Mouse (Mus musculus) left cerebral cortex, postnatal 10 days (tissue): ENCODE results near the gene Acot1. TPM values are rescaled to one million over a fixed set of nuclear protein-coding genes. Genes with fewer than 3 reads are reported as not detected.

Experiments used
- DNase-seq, 2 experiments: peaks; one replicate each; pipeline ENCODE4 v3.0.0; 2021 to 2022; ENCODE audit warnings: low spot score in 2 of 2, mixed read lengths in 1 of 2; ENCODE audit errors: extremely low spot score in 1 of 2
- intact Hi-C: fragments of 180-260 bp; cut with DNase I; formaldehyde crosslinking; loops from one replicate; pipeline ENCODE4 v1.15.1; 2025
- total RNA-seq, 2 experiments: library from RNA; stranded (reverse); gene quantifications; 2 replicates each; pipeline ENCODE4 v1.2.3; 2021

Gene Acot1
- total RNA-seq, 2 experiments from 2014 or later: 18.6 to 20.2 TPM

- DNase-seq: no peak
- intact Hi-C loops: loop anchor here (10.0 kb wide), 1 partner anchor 337 kb away; no protein-coding TSS in a partner anchor
These were observed 42.7 kb downstream of the Acot1 start, which contains the start of gene Acot3 for GRCm38 (mm10) chr12:84051937-84052474. TSS of gene Acot3 (plus strand) at chr12:84052144.

- no peak for DNase-seq
- intact Hi-C loops: loop anchor here (10.0 kb wide), 1 partner anchor 338 kb away; no protein-coding TSS in a partner anchor
These were observed 43.3 kb downstream of the Acot1 start for GRCm38 (mm10) chr12:84052609-84053008.

- intact Hi-C loops: loop anchor here (10.0 kb wide), 1 partner anchor 338 kb away; no protein-coding TSS in a partner anchor
- DNase-seq: no peak
These were observed 43.9 kb downstream of the Acot1 start for GRCm38 (mm10) chr12:84053173-84053572.

GRCm38 (mm10) chr12:84053679-84054391 is 44.5 kb downstream of the Acot1 start:
- DNase-seq: peak in 1 of 2 experiments; percentile 35
- intact Hi-C loops: loop anchor here (10.0 kb wide), 1 partner anchor 339 kb away; no protein-coding TSS in a partner anchor

DNA sequence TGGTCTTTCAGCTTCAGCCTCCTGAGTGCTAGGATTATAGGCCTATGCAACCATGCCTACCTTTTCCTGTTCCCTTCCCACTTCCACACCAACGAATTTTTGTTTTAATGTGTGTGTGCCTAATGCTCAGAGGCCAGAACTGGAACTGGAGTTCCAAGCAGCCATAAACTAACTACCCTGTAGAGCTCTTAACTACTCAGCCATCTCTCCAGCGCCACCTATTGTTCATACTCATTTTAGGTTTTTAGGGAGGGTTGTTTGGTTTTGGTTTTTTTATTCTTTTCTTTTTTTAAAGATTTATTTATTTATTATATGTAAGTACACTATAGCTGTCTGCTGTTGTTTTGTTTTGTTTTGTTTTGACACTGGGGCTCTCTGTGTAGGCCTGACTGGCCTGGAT is 51.7 kb downstream of the Acot1 start:
- intact Hi-C loops: no loop called here
- DNase-seq: no peak

GRCm38 (mm10) chr12:84062336-84062735 is 53.0 kb downstream of the Acot1 start:
- intact Hi-C loops: no loop called here
- no peak for DNase-seq

- intact Hi-C loops: no loop called here
- no peak for DNase-seq
These were observed 53.9 kb downstream of the Acot1 start for GRCm38 (mm10) chr12:84063228-84063627.

DNA sequence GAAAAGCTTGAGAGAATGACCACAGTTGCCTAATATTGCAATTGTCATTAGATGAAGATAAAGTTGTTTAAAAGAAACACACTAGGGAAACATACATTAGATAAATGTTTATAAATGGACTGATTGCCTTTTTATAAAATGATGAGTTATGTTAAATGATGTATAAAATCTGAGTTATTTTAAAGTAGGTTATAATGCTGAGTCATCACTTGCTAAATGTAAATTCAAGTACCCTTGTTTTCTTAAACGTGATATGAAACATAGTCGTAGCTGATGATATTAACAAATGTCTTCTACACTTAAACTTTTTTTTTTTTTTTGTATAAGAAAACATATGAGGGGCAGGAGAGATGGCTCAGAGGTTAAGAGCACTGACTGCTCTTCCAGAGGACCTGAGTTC is 54.5 kb downstream of the Acot1 start:
- intact Hi-C loops: no loop called here
- DNase-seq: no peak

GRCm38 (mm10) chr12:84064621-84065020 is 55.3 kb downstream of the Acot1 start:
- intact Hi-C loops: no loop called here

GRCm38 (mm10) chr12:84067752-84068151 is 58.5 kb downstream of the Acot1 start:
- intact Hi-C loops: no loop called here
- DNase-seq: no peak

More at GRCm38 (mm10) chr12:84064621-84065020, 55.3 kb downstream of the Acot1 start:
- no peak for DNase-seq

Other genes starting within 250 kb of the Acot1 start
- 10 to 100 TPM; 23.1 to 26.2 TPM for gene Papln, start 245.9 kb upstream of the Acot1 start, total RNA-seq
- gene Numb, start 87.6 kb upstream of the Acot1 start, total RNA-seq: 10 to 100 TPM; 30.6 to 32.3 TPM
- 10 to 100 TPM; 16.6 to 17.1 TPM for gene Riox1, start 58.9 kb upstream of the Acot1 start, total RNA-seq
- not detected for gene Heatr4, start 24.6 kb upstream of the Acot1 start, total RNA-seq
- 1 to 10 TPM; 7.6 to 7.7 TPM for gene Acot2, start 21.6 kb upstream of the Acot1 start, total RNA-seq
- 1 to 10 TPM; 2.3 to 3.0 TPM for gene Acot4, start 28.9 kb downstream of the Acot1 start, total RNA-seq
- gene Gm49366, start 29.4 kb downstream of the Acot1 start, total RNA-seq: not detected
- 1 to 10 TPM; 1.2 to 1.4 TPM for gene Acot3, start 42.7 kb downstream of the Acot1 start, total RNA-seq
- gene Acot5, start 59.8 kb downstream of the Acot1 start, total RNA-seq: 1 to 10 TPM; 3.6 to 3.9 TPM
- gene Acot6, start 91.2 kb downstream of the Acot1 start, total RNA-seq: 1 to 10 TPM; 3.2 to 3.3 TPM
- 100 to 1,000 TPM in 1 of 2 experiments, 10 to 100 TPM in 1; 99.1 to 107 TPM for gene Dnal1, start 104.9 kb downstream of the Acot1 start, total RNA-seq
- 1 to 10 TPM; 7.0 to 8.5 TPM for gene Pnma1, start 139.0 kb downstream of the Acot1 start, total RNA-seq
- 10 to 100 TPM; 12.3 to 13.5 TPM for gene Elmsan1, start 209.4 kb downstream of the Acot1 start, total RNA-seq